Mouse (Mus musculus): Measurements from ENCODE around the gene U2surp.

DNA sequence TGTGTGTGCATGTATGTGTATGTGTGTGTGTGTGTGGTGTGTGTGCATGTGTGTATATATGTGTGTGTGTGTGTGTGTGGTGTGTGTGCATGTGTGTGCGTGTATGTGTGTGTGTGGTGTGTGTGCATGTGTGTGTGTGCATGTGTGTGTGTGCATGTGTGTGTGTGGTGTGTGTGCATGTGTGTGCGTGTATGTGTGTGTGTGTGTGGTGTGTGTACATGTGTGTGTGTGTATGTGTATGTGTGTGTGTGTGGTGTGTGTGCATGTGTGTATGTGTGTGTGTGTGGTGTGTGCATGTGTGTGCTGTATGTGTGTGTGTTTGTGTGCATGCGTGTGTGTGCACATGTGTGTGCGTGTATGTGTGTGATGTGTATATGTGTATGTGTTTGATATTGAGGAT, 32.8 kb upstream of the U2surp start:
- TF ChIP-seq CTCF (conservative IDR thresholded peaks at IDR 0.05; ENCODE audit: insufficient read depth, insufficient read length, low read depth, low read length) (no peak), POLR2A (IDR thresholded peaks at IDR 0.05; ENCODE audit: low read depth, low read length) (no peak)
